Mouse (Mus musculus): ENCODE measurements around the gene Ly6g6c. TPM values are rescaled to one million over a fixed set of nuclear protein-coding genes. Genes with fewer than 3 reads are reported as not detected.

Ly6g6c gene
- polyA plus RNA-seq, 1 experiment from 2014 or later: 0.31 TPM

DNA sequence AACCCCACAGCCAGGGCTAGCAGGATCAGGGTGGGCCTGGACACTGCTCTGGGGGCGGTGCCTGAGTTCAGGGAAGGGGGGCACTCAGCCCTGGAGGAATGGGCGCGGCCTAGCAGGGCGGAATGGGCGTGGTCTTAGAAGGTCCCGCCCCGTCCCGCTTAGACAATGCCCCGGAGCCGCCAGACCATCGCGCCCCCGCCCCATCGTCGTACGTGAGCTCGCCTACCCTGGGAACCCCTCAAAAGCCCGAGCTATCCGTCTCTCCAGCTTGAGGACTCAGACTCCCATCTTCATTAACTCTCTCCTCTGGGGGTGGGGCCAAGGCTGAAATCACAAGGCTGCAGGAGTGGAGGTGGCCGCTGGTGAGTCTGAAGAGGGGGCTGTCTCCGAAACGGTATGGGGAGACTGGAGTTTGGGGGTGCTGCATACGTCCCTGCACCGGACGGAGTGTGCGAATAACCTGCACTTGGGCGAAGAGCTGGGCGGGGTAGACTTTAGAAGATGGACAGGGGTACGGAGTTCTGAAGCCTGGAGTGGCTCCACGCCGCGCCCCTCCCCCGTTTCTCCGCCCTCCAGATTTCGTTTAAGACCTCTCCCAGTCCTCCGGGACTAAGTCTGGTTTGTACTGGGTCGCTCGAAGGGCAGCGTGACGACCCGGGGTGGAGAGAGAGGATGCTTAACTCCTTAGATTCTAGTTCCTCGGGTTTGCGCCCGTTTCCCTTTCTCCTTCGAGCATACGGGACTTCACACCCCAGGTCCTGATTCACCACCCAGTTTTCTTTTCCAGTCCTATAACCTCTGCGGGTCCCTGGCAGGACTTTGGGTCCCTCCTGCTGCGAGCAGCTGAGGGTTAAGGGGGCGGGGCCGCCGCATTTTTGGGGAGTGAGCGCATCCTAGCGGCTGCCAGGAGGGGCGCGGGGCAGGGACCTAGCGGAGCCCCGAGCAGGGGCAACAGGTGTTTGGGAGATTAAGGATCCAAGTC lies 6.0 kb upstream of the Ly6g6c start, which contains the start of gene Ddah2:
Gene Ddah2 (plus strand): TSS at position 125 of the 982 bp plus-strand sequence.
- Histone ChIP-seq H3K4me1 (replicated peaks) (peaks cover 67% of the 10 kb centered on the region), H3K4me3 (replicated peaks) (peak within 1 kb of the TSS; percentile 65), H3K9me3 (replicated peaks) (no peaks in the 10 kb centered on the region), H3K36me3 (peaks cover 51% of the 10 kb centered on the region), H3K27ac (peak within 1 kb of the TSS; percentile 44), H3K4me2 (peak within 1 kb of the TSS; percentile 92), H3K27me3 (peaks cover 35% of the 10 kb centered on the region), H3K9ac (peak within 1 kb of the TSS; percentile 70)
- ATAC-seq (ENCODE audit: low read depth) (peak; percentile 74), DNase-seq (peak; percentile 75)
- under 1% methylated on average over 57 of the region's 57 CpGs for WGBS (ENCODE audit: insufficient replicate concordance)

- Histone ChIP-seq H3K27ac (no peak overlapping the region), H3K4me3 (replicated peaks) (peak overlapping the region; percentile 65), H3K27me3 (peaks cover 44% of the 10 kb centered on the region), H3K9me3 (replicated peaks) (no peaks in the 10 kb centered on the region), H3K4me1 (replicated peaks) (peaks cover 73% of the 10 kb centered on the region), H3K9ac (peak overlapping the region; percentile 70), H3K4me2 (peak overlapping the region; percentile 92), H3K36me3 (peaks cover 44% of the 10 kb centered on the region)
- WGBS (ENCODE audit: insufficient replicate concordance): 40% methylated on average over 14 of the region's 14 CpGs
- ATAC-seq (ENCODE audit: low read depth) (no peak), DNase-seq (no peak)
Measured at GRCm38 (mm10) chr17:35060071-35060470, 5.1 kb upstream of the Ly6g6c start.

DNA sequence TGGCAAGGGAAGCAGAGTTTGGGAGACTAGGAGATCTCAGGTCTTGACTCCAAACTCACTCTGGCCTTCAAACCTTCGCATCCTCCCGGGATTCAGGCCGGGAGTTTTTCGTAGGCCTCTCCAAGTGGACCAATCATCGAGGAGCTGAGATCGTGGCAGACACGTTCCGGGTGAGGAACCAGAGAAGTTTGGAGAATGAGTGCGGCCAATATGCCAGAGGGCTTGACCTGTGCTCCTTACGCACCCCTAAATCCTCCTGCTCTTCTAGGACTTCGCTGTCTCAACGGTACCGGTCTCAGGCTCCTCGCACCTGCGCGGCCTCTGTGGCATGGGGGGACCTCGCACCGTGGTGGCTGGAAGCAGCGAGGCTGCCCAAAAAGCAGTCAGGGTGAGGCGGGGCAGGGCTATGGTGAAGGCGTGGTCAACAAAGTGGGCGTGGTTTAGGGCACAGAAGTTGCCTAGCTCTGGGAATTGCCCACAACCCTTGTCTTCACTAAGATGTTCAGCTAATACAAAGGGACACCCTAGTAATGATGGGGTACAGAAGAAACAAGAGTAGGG lies 4.4 kb upstream of the Ly6g6c start:
- WGBS (ENCODE audit: insufficient replicate concordance): 63% methylated on average over 22 of the region's 22 CpGs
- peak overlapping the region; percentile 92 for H3K4me2 ChIP-seq
- peaks cover 36% of the 10 kb centered on the region for H3K36me3 ChIP-seq
- H3K4me3 ChIP-seq (replicated peaks): peak overlapping the region; percentile 65; the same call in 1 of the 2 replicates
- ATAC-seq (ENCODE audit: low read depth) (no peak), DNase-seq (peak; percentile 53)
- H3K27me3 ChIP-seq: peaks cover 51% of the 10 kb centered on the region
- peaks cover 75% of the 10 kb centered on the region for H3K4me1 ChIP-seq (replicated peaks)
- H3K9me3 ChIP-seq (replicated peaks): no peaks in the 10 kb centered on the region
- H3K9ac ChIP-seq: 0 out of 2 replicates have a peak overlapping the region, but pooled peaks have one; percentile 70
- no peak overlapping the region for H3K27ac ChIP-seq

DNA sequence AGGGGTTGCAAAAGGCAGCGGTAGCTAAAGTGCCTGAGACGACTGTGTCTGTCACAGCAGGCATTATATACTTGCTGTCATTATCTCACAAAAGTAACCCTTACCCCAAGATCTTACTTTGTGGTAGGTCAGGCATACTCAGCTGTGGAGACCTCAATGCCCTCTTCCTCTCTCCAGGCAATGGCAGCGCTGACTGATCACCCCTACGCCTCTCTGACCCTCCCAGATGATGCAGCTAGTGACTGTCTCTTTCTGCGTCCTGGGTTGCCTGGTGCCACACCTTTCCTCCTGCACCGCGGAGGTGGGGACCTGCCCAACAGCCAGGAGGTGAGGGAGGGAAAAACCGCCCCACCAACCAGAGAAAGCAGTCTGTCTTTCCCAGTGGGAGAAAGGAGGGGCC lies 3.9 kb upstream of the Ly6g6c start:
- H3K4me1 ChIP-seq (replicated peaks): peaks cover 75% of the 10 kb centered on the region
- H3K27me3 ChIP-seq: peaks cover 56% of the 10 kb centered on the region
- DNase-seq (no peak), ATAC-seq (ENCODE audit: low read depth) (no peak)
- H3K4me3 ChIP-seq (replicated peaks): no peak overlapping the region
- no peaks in the 10 kb centered on the region for H3K9me3 ChIP-seq (replicated peaks)
- no peak overlapping the region for H3K4me2 ChIP-seq
- H3K27ac ChIP-seq: no peak overlapping the region
- no peak overlapping the region for H3K9ac ChIP-seq
- 64% methylated on average over 8 of the region's 8 CpGs for WGBS (ENCODE audit: insufficient replicate concordance)
- peaks cover 31% of the 10 kb centered on the region for H3K36me3 ChIP-seq

- H3K4me1 ChIP-seq (replicated peaks): peaks cover 64% of the 10 kb centered on the region
- DNase-seq (no peak), ATAC-seq (ENCODE audit: low read depth) (no peak)
- H3K4me3 ChIP-seq (replicated peaks): no peak overlapping the region
- WGBS (ENCODE audit: insufficient replicate concordance): 77% methylated on average over 3 of the region's 3 CpGs
- H3K9ac ChIP-seq: no peak overlapping the region
- H3K9me3 ChIP-seq (replicated peaks): no peaks in the 10 kb centered on the region
- H3K27me3 ChIP-seq: peaks cover 77% of the 10 kb centered on the region
- H3K27ac ChIP-seq: no peak overlapping the region
- no peak overlapping the region for H3K4me2 ChIP-seq
- peaks cover 13% of the 10 kb centered on the region for H3K36me3 ChIP-seq
Measured at GRCm38 (mm10) chr17:35063466-35063865, 1.7 kb upstream of the Ly6g6c start.

GRCm38 (mm10) chr17:35064378-35064877 lies 760 bp upstream of the Ly6g6c start:
- peaks cover 11% of the 10 kb centered on the region for H3K36me3 ChIP-seq
- ATAC-seq (ENCODE audit: low read depth) (no peak), DNase-seq (no peak)
- no peak overlapping the region for H3K27ac ChIP-seq
- H3K9ac ChIP-seq: no peak overlapping the region
- H3K9me3 ChIP-seq (replicated peaks): no peaks in the 10 kb centered on the region
- peaks cover 55% of the 10 kb centered on the region for H3K4me1 ChIP-seq (replicated peaks)
- H3K27me3 ChIP-seq: peaks cover 87% of the 10 kb centered on the region
- H3K4me3 ChIP-seq (replicated peaks): peak overlapping the region; percentile 49
- WGBS (ENCODE audit: insufficient replicate concordance): 26% methylated on average over 10 of the region's 10 CpGs
- peak overlapping the region; percentile 72 for H3K4me2 ChIP-seq

DNA sequence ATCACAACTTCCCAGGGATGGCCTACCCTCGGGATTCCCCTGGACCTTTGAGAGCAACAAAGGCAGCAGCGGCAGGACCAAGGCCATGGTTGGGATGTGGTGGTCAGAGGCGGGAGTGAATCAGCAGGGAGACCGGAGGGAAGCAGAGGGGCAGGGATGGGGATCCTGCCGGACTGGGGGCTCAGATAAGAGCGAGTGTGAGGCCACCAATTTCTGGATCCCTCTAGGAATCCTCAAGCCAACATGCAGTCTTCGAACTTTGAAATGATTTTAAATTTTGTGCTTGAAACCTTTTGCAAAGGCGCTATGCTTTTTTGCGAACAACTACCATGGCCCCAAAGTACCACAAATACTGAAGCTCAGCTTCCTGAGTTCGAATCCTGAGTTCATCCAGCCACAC lies 896 bp downstream of the Ly6g6c start, which contains the start of gene Mpig6b:
Gene Mpig6b (minus strand): TSS at position 101 of the 400 bp plus-strand sequence.
- Histone ChIP-seq H3K27me3 (peaks cover 83% of the 10 kb centered on the region), H3K9ac (peak within 1 kb of the TSS; percentile 49), H3K4me1 (replicated peaks) (peaks cover 44% of the 10 kb centered on the region), H3K27ac (peak within 1 kb of the TSS; percentile 29; the same call in 1 of the 2 replicates), H3K9me3 (replicated peaks) (no peaks in the 10 kb centered on the region), H3K4me3 (replicated peaks) (peak within 1 kb of the TSS; percentile 49), H3K4me2 (peak within 1 kb of the TSS; percentile 72), H3K36me3 (peaks cover 5% of the 10 kb centered on the region)
- WGBS (ENCODE audit: insufficient replicate concordance): 36% methylated on average over 10 of the region's 10 CpGs
- DNase-seq: no peak
- no peak for ATAC-seq (ENCODE audit: low read depth)

- Histone ChIP-seq H3K27ac (no peak overlapping the region), H3K27me3 (peaks cover 76% of the 10 kb centered on the region), H3K36me3 (no peaks in the 10 kb centered on the region), H3K4me3 (replicated peaks) (no peak overlapping the region), H3K4me2 (no peak overlapping the region), H3K9me3 (replicated peaks) (no peaks in the 10 kb centered on the region), H3K9ac (no peak overlapping the region), H3K4me1 (replicated peaks) (peaks cover 37% of the 10 kb centered on the region)
- 69% methylated on average over 17 of the region's 17 CpGs for WGBS (ENCODE audit: insufficient replicate concordance)
- no peak for DNase-seq
- no peak for ATAC-seq (ENCODE audit: low read depth)
Measured at GRCm38 (mm10) chr17:35068213-35068914, 3.2 kb downstream of the Ly6g6c start.

DNA sequence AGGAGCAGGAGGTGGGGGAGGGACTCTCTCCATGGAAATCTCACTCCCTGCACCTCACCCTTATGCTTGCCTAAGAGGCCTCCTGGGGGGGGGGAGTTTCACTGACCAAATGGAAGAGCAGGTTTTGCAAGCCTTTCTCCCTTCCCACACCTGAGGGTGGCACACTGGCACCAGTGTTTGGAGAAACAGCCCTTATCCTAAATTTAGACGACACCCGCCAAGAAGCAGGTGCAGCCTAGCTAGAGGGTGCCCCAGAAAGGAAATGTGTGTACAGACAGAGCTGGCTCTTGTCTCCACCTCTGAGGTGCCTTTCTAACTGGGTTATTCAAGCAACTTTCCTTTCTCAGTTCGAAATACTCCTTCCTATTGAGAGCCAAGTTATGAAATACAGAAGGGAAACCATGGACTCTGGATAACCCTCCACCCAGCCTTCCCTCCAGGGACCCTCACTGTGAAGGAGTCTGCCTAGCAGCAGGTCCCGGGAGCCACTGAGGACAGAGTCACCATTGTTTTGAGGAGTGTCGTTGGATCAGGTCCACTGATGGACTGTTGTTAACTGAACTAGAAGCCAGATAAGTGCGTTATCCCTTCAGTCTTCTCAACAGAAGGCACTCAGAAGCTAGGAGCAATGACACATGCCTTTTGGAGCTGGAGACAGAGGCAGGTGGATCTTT lies 5.5 kb downstream of the Ly6g6c start:
- WGBS (ENCODE audit: insufficient replicate concordance): 38% methylated on average over 6 of the region's 6 CpGs
- Histone ChIP-seq H3K27ac (no peak overlapping the region), H3K4me2 (no peak overlapping the region), H3K4me1 (replicated peaks) (peaks cover 28% of the 10 kb centered on the region), H3K9ac (no peak overlapping the region), H3K4me3 (replicated peaks) (no peak overlapping the region), H3K36me3 (no peaks in the 10 kb centered on the region), H3K9me3 (replicated peaks) (no peaks in the 10 kb centered on the region), H3K27me3 (peaks cover 62% of the 10 kb centered on the region)
- DNase-seq (no peak), ATAC-seq (ENCODE audit: low read depth) (no peak)

GRCm38 (mm10) chr17:35071454-35071853 lies 6.3 kb downstream of the Ly6g6c start:
- 71% methylated on average over 9 of the region's 9 CpGs for WGBS (ENCODE audit: insufficient replicate concordance)
- Histone ChIP-seq H3K27ac (no peak overlapping the region), H3K4me1 (replicated peaks) (peaks cover 23% of the 10 kb centered on the region), H3K4me3 (replicated peaks) (no peak overlapping the region), H3K27me3 (peaks cover 54% of the 10 kb centered on the region), H3K36me3 (no peaks in the 10 kb centered on the region), H3K9ac (no peak overlapping the region), H3K4me2 (no peak overlapping the region), H3K9me3 (replicated peaks) (no peaks in the 10 kb centered on the region)
- ATAC-seq (ENCODE audit: low read depth) (no peak), DNase-seq (no peak)

Data from liver, embryonic 13.5 days (tissue).